Mouse (Mus musculus) embryo, embryonic 11 days (tissue): ENCODE results near the gene Atg3.
A peak's percentile ranks its signal among the peaks of the same experiment; 100 is the strongest.

Experiments used
- DNase-seq: peaks from one replicate; pipeline ENCODE4 v3.0.0-alpha.2; 2015

Gene Atg3

GRCm38 (mm10) chr16:45158522-45159388 lies at the start of gene Atg3, which contains the start of gene Slc35a5:
Atg3 (plus strand) TSS chr16:45158785.
Slc35a5 (minus strand) TSS chr16:45158706.
- peak; percentile 100 for DNase-seq

- peak; percentile 43 for DNase-seq
These were observed 48.1 kb upstream of the Atg3 start for GRCm38 (mm10) chr16:45110498-45110897.

- DNase-seq, result no peak
These were observed 41.4 kb upstream of the Atg3 start for GRCm38 (mm10) chr16:45117200-45117599.

GRCm38 (mm10) chr16:45118760-45119159 lies 39.8 kb upstream of the Atg3 start:
- no peak for DNase-seq

GRCm38 (mm10) chr16:45120844-45121425 lies 37.6 kb upstream of the Atg3 start:
- no peak for DNase-seq

GRCm38 (mm10) chr16:45122571-45122970 lies 36.0 kb upstream of the Atg3 start:
- no peak for DNase-seq

GRCm38 (mm10) chr16:45124230-45125203 lies 34.1 kb upstream of the Atg3 start:
- no peak for DNase-seq

- no peak for DNase-seq
These were observed 30.5 kb upstream of the Atg3 start for GRCm38 (mm10) chr16:45127936-45128710.

- no peak for DNase-seq
These were observed 16.9 kb upstream of the Atg3 start for GRCm38 (mm10) chr16:45141711-45142110.

- DNase-seq, result no peak
These were observed 16.0 kb upstream of the Atg3 start for GRCm38 (mm10) chr16:45142565-45142964.

GRCm38 (mm10) chr16:45145119-45145518 lies 13.5 kb upstream of the Atg3 start:
- DNase-seq, result no peak

- no peak for DNase-seq
These were observed 10.0 kb upstream of the Atg3 start for GRCm38 (mm10) chr16:45148488-45149082.

GRCm38 (mm10) chr16:45154741-45155250 lies 3.8 kb upstream of the Atg3 start:
- DNase-seq, result no peak

- peak; percentile 86 for DNase-seq
These were observed 456 bp upstream of the Atg3 start for GRCm38 (mm10) chr16:45158136-45158521.

- no peak for DNase-seq
These were observed 768 bp downstream of the Atg3 start for GRCm38 (mm10) chr16:45159389-45159716.

GRCm38 (mm10) chr16:45178552-45178951 lies 20.0 kb downstream of the Atg3 start:
- DNase-seq, result no peak

- no peak for DNase-seq
These were observed 23.2 kb downstream of the Atg3 start for GRCm38 (mm10) chr16:45181824-45182223.

GRCm38 (mm10) chr16:45192613-45193012 lies 34.0 kb downstream of the Atg3 start:
- DNase-seq, result peak; percentile 82

GRCm38 (mm10) chr16:45196816-45197215 lies 38.2 kb downstream of the Atg3 start:
- peak; percentile 89 for DNase-seq

GRCm38 (mm10) chr16:45201395-45201794 lies 42.8 kb downstream of the Atg3 start:
- DNase-seq, result no peak

- no peak for DNase-seq
These were observed 45.9 kb downstream of the Atg3 start for GRCm38 (mm10) chr16:45204438-45204837.
